Mouse (Mus musculus) stomach, embryonic 16.5 days (tissue): Measurements from ENCODE around the gene Itsn2. TPM values are rescaled to one million over a fixed set of nuclear protein-coding genes. Genes with fewer than 3 reads are reported as not detected.

ENCODE experiments used
- ATAC-seq: fragments of 200-750 bp; cut with Nextera tagmentation; 2 replicates; pipeline ENCODE4 v1.8.0; 2017; ENCODE audit warnings: moderate number of reproducible peaks, moderate TSS enrichment; ENCODE audit not compliant: insufficient read depth, low FRiP score
- H3K27ac ChIP-seq: fragments of 300-500 bp; sonication (generic); 2 replicates; pipeline ENCODE4 v1.5.1; 2014; ENCODE audit warnings: low read length
- H3K27me3 ChIP-seq: fragments of 300-500 bp; sonication (generic); 2 replicates; pipeline ENCODE4 v1.6.1; 2014; ENCODE audit warnings: low read length, control low read depth, mixed read lengths; ENCODE audit not compliant: control insufficient read depth, insufficient read depth
- H3K36me3 ChIP-seq: fragments of 300-500 bp; sonication (generic); 2 replicates; pipeline ENCODE4 v1.6.1; 2014; ENCODE audit warnings: low read length; ENCODE audit not compliant: control insufficient read depth, insufficient read depth
- H3K4me1 ChIP-seq: fragments of 300-500 bp; sonication (generic); 2 replicates; pipeline ENCODE4 v1.6.1; 2014; ENCODE audit warnings: low read length, control low read depth, mixed read lengths; ENCODE audit not compliant: control insufficient read depth, insufficient read depth
- H3K4me2 ChIP-seq: fragments of 300-500 bp; sonication (generic); 2 replicates; pipeline ENCODE4 v1.6.1; 2014; ENCODE audit warnings: low read depth, low read length, mixed read lengths
- H3K4me3 ChIP-seq: fragments of 300-500 bp; sonication (generic); replicated peaks from 2 replicates; pipeline ENCODE4 v1.5.1; 2014; ENCODE audit warnings: mild to moderate bottlenecking, low read length
- H3K9ac ChIP-seq: fragments of 300-500 bp; sonication (generic); 2 replicates; pipeline ENCODE4 v1.6.1; 2014; ENCODE audit warnings: low read length
- H3K9me3 ChIP-seq: fragments of 300-500 bp; sonication (generic); replicated peaks from 2 replicates; pipeline ENCODE4 v1.6.1; 2016; ENCODE audit warnings: low read length, control low read depth; ENCODE audit not compliant: control insufficient read depth
- WGBS: fragments of 180-500 bp; shearing (Covaris S2); extraction: QIAGEN DNeasy Blood & Tissue Kit; methylation state at CpG from one replicate; pipeline ENCODE4 v1.1.7; 2014; 5-methylcytosine and 5-hydroxymethylcytosine counted together
- polyA plus RNA-seq: library from polyadenylated mRNA; unstranded; fragments of >200 nt; fragmentation: Nextera tagmentation; extraction: Ambion mirVana; gene quantifications from 2 replicates; pipeline ENCODE4 v1.2.1, GENCODE M21; 2015

Gene Itsn2
- polyA plus RNA-seq, 1 experiment from 2014 or later = 33.3 TPM

GRCm38 (mm10) chr12:4709926-4710325, 117.5 kb downstream of the Itsn2 start:
- WGBS = 92% methylated on average over 7 of the region's 7 CpGs
- Histone ChIP-seq H3K9me3 (no peaks in the 10 kb centered on the region), H3K4me2 (no peak overlapping the region), H3K36me3 (peaks cover 22% of the 10 kb centered on the region; the same call in 1 of the 2 replicates), H3K4me1 (no peaks in the 10 kb centered on the region), H3K9ac (no peak overlapping the region), H3K27me3 (no peaks in the 10 kb centered on the region), H3K4me3 (no peak overlapping the region), H3K27ac (no peak overlapping the region)
- ATAC-seq = no peak

GRCm38 (mm10) chr12:4713361-4713760, 120.9 kb downstream of the Itsn2 start:
- Histone ChIP-seq H3K4me1 (no peaks in the 10 kb centered on the region), H3K36me3 (peaks cover 15% of the 10 kb centered on the region; the same call in 1 of the 2 replicates), H3K27ac (no peak overlapping the region), H3K27me3 (no peaks in the 10 kb centered on the region), H3K9ac (no peak overlapping the region), H3K4me3 (no peak overlapping the region), H3K4me2 (no peak overlapping the region), H3K9me3 (no peaks in the 10 kb centered on the region)
- 63% methylated on average over 4 of the region's 4 CpGs for WGBS
- ATAC-seq = no peak

- no peak for ATAC-seq
- H3K36me3 ChIP-seq = peaks cover 8% of the 10 kb centered on the region; the same call in 1 of the 2 replicates
- H3K4me2 ChIP-seq = no peak overlapping the region
- no peak overlapping the region for H3K27ac ChIP-seq
- H3K4me3 ChIP-seq = no peak overlapping the region
- H3K4me1 ChIP-seq = no peaks in the 10 kb centered on the region
- WGBS = 81% methylated on average over 10 of the region's 10 CpGs
- no peaks in the 10 kb centered on the region for H3K27me3 ChIP-seq
- no peak overlapping the region for H3K9ac ChIP-seq
- H3K9me3 ChIP-seq = no peaks in the 10 kb centered on the region
Measured at GRCm38 (mm10) chr12:4715606-4716005, 123.2 kb downstream of the Itsn2 start.

GRCm38 (mm10) chr12:4717417-4717816, 125.0 kb downstream of the Itsn2 start:
- Histone ChIP-seq H3K4me2 (no peak overlapping the region), H3K27ac (no peak overlapping the region), H3K9ac (no peak overlapping the region), H3K4me1 (no peaks in the 10 kb centered on the region), H3K27me3 (no peaks in the 10 kb centered on the region), H3K9me3 (no peaks in the 10 kb centered on the region), H3K4me3 (no peak overlapping the region), H3K36me3 (0 out of 2 replicates have a peak, but pooled peaks cover 2% of the 10 kb centered on the region)
- 3% methylated on average over 7 of the region's 7 CpGs for WGBS
- peak; percentile 92 for ATAC-seq

- H3K9ac ChIP-seq = no peak overlapping the region
Measured at GRCm38 (mm10) chr12:4719066-4719761, 126.8 kb downstream of the Itsn2 start.

GRCm38 (mm10) chr12:4719762-4720754, 127.6 kb downstream of the Itsn2 start:
- no peak for ATAC-seq

More at GRCm38 (mm10) chr12:4719066-4719761, 126.8 kb downstream of the Itsn2 start:
- no peaks in the 10 kb centered on the region for H3K27me3 ChIP-seq
- ATAC-seq = no peak
- 64% methylated on average over 13 of the region's 13 CpGs for WGBS
- H3K4me2 ChIP-seq = no peak overlapping the region
- H3K27ac ChIP-seq = no peak overlapping the region
- H3K4me1 ChIP-seq = no peaks in the 10 kb centered on the region
- H3K4me3 ChIP-seq = no peak overlapping the region
- no peaks in the 10 kb centered on the region for H3K36me3 ChIP-seq
- no peaks in the 10 kb centered on the region for H3K9me3 ChIP-seq

GRCm38 (mm10) chr12:4729165-4729564, 136.7 kb downstream of the Itsn2 start:
- H3K9ac ChIP-seq = no peak overlapping the region
- no peaks in the 10 kb centered on the region for H3K36me3 ChIP-seq

More at GRCm38 (mm10) chr12:4719762-4720754, 127.6 kb downstream of the Itsn2 start:
- H3K36me3 ChIP-seq = no peaks in the 10 kb centered on the region
- no peak overlapping the region for H3K4me2 ChIP-seq
- 66% methylated on average over 17 of the region's 17 CpGs for WGBS
- no peak overlapping the region for H3K9ac ChIP-seq
- no peak overlapping the region for H3K27ac ChIP-seq
- no peaks in the 10 kb centered on the region for H3K9me3 ChIP-seq
- no peak overlapping the region for H3K4me3 ChIP-seq
- H3K4me1 ChIP-seq = no peaks in the 10 kb centered on the region
- no peaks in the 10 kb centered on the region for H3K27me3 ChIP-seq

GRCm38 (mm10) chr12:4731629-4732028, 139.2 kb downstream of the Itsn2 start:
- no peaks in the 10 kb centered on the region for H3K4me1 ChIP-seq
- no peak overlapping the region for H3K9ac ChIP-seq
- H3K27me3 ChIP-seq = no peaks in the 10 kb centered on the region
- no peaks in the 10 kb centered on the region for H3K36me3 ChIP-seq
- 55% methylated on average over 4 of the region's 4 CpGs for WGBS
- H3K27ac ChIP-seq = no peak overlapping the region
- no peak overlapping the region for H3K4me2 ChIP-seq
- H3K9me3 ChIP-seq = no peaks in the 10 kb centered on the region
- ATAC-seq = no peak
- H3K4me3 ChIP-seq = no peak overlapping the region

More at GRCm38 (mm10) chr12:4729165-4729564, 136.7 kb downstream of the Itsn2 start:
- H3K9me3 ChIP-seq = no peaks in the 10 kb centered on the region
- WGBS = 91% methylated on average over 3 of the region's 3 CpGs
- no peaks in the 10 kb centered on the region for H3K27me3 ChIP-seq
- H3K4me2 ChIP-seq = no peak overlapping the region
- ATAC-seq = no peak
- H3K4me1 ChIP-seq = no peaks in the 10 kb centered on the region
- no peak overlapping the region for H3K4me3 ChIP-seq
- H3K27ac ChIP-seq = no peak overlapping the region

GRCm38 (mm10) chr12:4732332-4732731, 139.9 kb downstream of the Itsn2 start:
- Histone ChIP-seq H3K9ac (no peak overlapping the region), H3K4me2 (no peak overlapping the region), H3K27me3 (no peaks in the 10 kb centered on the region), H3K27ac (no peak overlapping the region), H3K36me3 (no peaks in the 10 kb centered on the region), H3K4me3 (no peak overlapping the region), H3K4me1 (no peaks in the 10 kb centered on the region), H3K9me3 (no peaks in the 10 kb centered on the region)
- 59% methylated on average over 4 of the region's 4 CpGs for WGBS
- ATAC-seq = no peak
